ENCODE assay signal across 7 mouse cellular contexts in genomic region chr6:141433917-141434756, GRCm38 (mm10).
A peak's percentile ranks its signal among the peaks of the same experiment; 100 is the strongest.
DNase-seq lines count a peak whose midpoint lies in the region; ATAC-seq and TF ChIP-seq lines count a peak whose summit lies in the region.

No protein-coding gene starts in this region.

- H3K4me3 ChIP-seq in forebrain, postnatal 0 days (ENCODE audit: low read depth, low read length), result no peak overlapping the region
- no peak overlapping the region for H3K4me3 ChIP-seq in neural tube, embryonic 12.5 days

- no peaks in the 10 kb centered on the region for H3K36me3 ChIP-seq in forebrain, postnatal 0 days (ENCODE audit: insufficient read depth)
- no peaks in the 10 kb centered on the region for H3K36me3 ChIP-seq in neural tube, embryonic 12.5 days

- 20% methylated on average over 10 of the region's 10 CpGs for WGBS in forebrain, postnatal 0 days
- WGBS in neural tube, embryonic 12.5 days, result 21% methylated on average over 10 of the region's 10 CpGs

- TF ChIP-seq CTCF in forebrain, postnatal 0 days (IDR thresholded peaks at IDR 0.05; ENCODE audit: low read depth), result no peak

- no peaks in the 10 kb centered on the region for H3K9me3 ChIP-seq in forebrain, postnatal 0 days (ENCODE audit: low read length)
- no peaks in the 10 kb centered on the region for H3K9me3 ChIP-seq in neural tube, embryonic 12.5 days

- peak; percentile 82 for ATAC-seq in forebrain, postnatal 0 days
- ATAC-seq in neural tube, embryonic 12.5 days (ENCODE audit: low FRiP score, low read depth), result peak; percentile 84

- H3K4me2 ChIP-seq in forebrain, postnatal 0 days (ENCODE audit: low read depth), result no peak overlapping the region
- peak overlapping the region; percentile 18; the same call in 1 of the 2 replicates for H3K4me2 ChIP-seq in neural tube, embryonic 12.5 days (replicated peaks)

- H3K4me1 ChIP-seq in forebrain, postnatal 0 days (ENCODE audit: insufficient read depth), result peaks cover 8% of the 10 kb centered on the region; the same call in 1 of the 2 replicates
- H3K4me1 ChIP-seq in neural tube, embryonic 12.5 days, result peaks cover 11% of the 10 kb centered on the region

- H3K9ac ChIP-seq in forebrain, postnatal 0 days, result no peak overlapping the region
- H3K9ac ChIP-seq in neural tube, embryonic 12.5 days, result no peak overlapping the region

- H3K27me3 ChIP-seq in forebrain, postnatal 0 days (ENCODE audit: insufficient read depth, low read length), result no peaks in the 10 kb centered on the region
- H3K27me3 ChIP-seq in neural tube, embryonic 12.5 days (replicated peaks), result no peaks in the 10 kb centered on the region

- peak overlapping the region; percentile 66 for H3K27ac ChIP-seq in forebrain, postnatal 0 days (ENCODE audit: low read depth, low read length)
- H3K27ac ChIP-seq in neural tube, embryonic 12.5 days, result no peak overlapping the region

- peak; percentile 59 for DNase-seq in right cerebral cortex, adult 18-20 months
- no peak for DNase-seq in right cerebral cortex, postnatal 4 days
- peak; percentile 68 for DNase-seq in forebrain, postnatal 0 days
- DNase-seq in layer of hippocampus, postnatal 36 days, result peak; percentile 62 to 65
- no peak for DNase-seq in urinary bladder, adult 18-20 months (ENCODE audit: low spot score in 2 of 2)
- DNase-seq in thymus, postnatal 4 days, result no peak

Comparison
In these comparisons a context has a peak if more than half of its experiments do, and no peak if none do; other contexts are left out.
1. DNase-seq: peak in right cerebral cortex, adult 18-20 months (single experiment), forebrain, postnatal 0 days (single experiment) and layer of hippocampus, postnatal 36 days (2 of 2); none in right cerebral cortex, postnatal 4 days (single experiment), urinary bladder, adult 18-20 months (0 of 2) and thymus, postnatal 4 days (single experiment).